Mouse (Mus musculus) heart, postnatal 25 days (tissue): Measurements from ENCODE around the gene B3gntl1. TPM values are rescaled to one million over a fixed set of nuclear protein-coding genes. Genes with fewer than 3 reads are reported as not detected.
"Not testable (repeated sequence)": the region's sequence is repeated elsewhere in the genome, so short reads cannot be mapped to it uniquely, and the experiment has no call there.

Source experiments
- DNase-seq: peaks from one replicate; pipeline ENCODE4 v3.0.0; 2022; ENCODE audit warnings: low spot score
- intact Hi-C: fragments of 180-260 bp; cut with DNase I; formaldehyde crosslinking; loops from one replicate; pipeline ENCODE4 v1.15.1; 2025
- total RNA-seq, 2 experiments: library from RNA; stranded (reverse); gene quantifications; 2 replicates each; pipeline ENCODE4 v1.2.3; 2021

The B3gntl1 gene
- total RNA-seq, 2 experiments from 2014 or later, result 3.6 to 4.6 TPM

GRCm38 (mm10) chr11:121686674-121687073 is 13.7 kb upstream of the B3gntl1 start:
- DNase-seq, result no peak
- intact Hi-C loops, result loop anchor here (2.0 kb wide), 1 partner anchor 14 kb away; the partner anchor contains the start of gene Metrnl

- DNase-seq, result no peak
- intact Hi-C loops, result loop anchor here (2.0 kb wide), 1 partner anchor 15 kb away; the partner anchor contains the start of gene Metrnl
These were observed 13.1 kb upstream of the B3gntl1 start for GRCm38 (mm10) chr11:121686091-121686490.

GRCm38 (mm10) chr11:121685491-121686001 is 12.6 kb upstream of the B3gntl1 start:
- no peak for DNase-seq
- intact Hi-C loops, result loop anchor here (2.0 kb wide), 1 partner anchor 15 kb away; the partner anchor contains the start of gene Metrnl

- intact Hi-C loops, result no loop called here
- DNase-seq, result no peak
These were observed 10.3 kb upstream of the B3gntl1 start for GRCm38 (mm10) chr11:121683243-121683642.

- intact Hi-C loops, result no loop called here
- no peak for DNase-seq
These were observed 7.8 kb upstream of the B3gntl1 start for GRCm38 (mm10) chr11:121680750-121681149.

GRCm38 (mm10) chr11:121679581-121679980 is 6.6 kb upstream of the B3gntl1 start:
- intact Hi-C loops, result no loop called here
- DNase-seq, result no peak

- intact Hi-C loops, result no loop called here
- no peak for DNase-seq
These were observed 3.9 kb upstream of the B3gntl1 start for GRCm38 (mm10) chr11:121676836-121677235.

GRCm38 (mm10) chr11:121673629-121674028 is 676 bp upstream of the B3gntl1 start:
- DNase-seq, result no peak
- intact Hi-C loops, result loop anchor here (2.0 kb wide), 1 partner anchor 29 kb away; no protein-coding TSS in a partner anchor

- no peak for DNase-seq
- intact Hi-C loops, result loop anchor here (2.0 kb wide), 1 partner anchor 30 kb away; no protein-coding TSS in a partner anchor
These were observed 502 bp downstream of the B3gntl1 start for GRCm38 (mm10) chr11:121672312-121672989.

- DNase-seq, result no peak
- intact Hi-C loops, result no loop called here
These were observed 2.0 kb downstream of the B3gntl1 start for GRCm38 (mm10) chr11:121670926-121671325.

- no peak for DNase-seq
- intact Hi-C loops, result loop anchor here (10.0 kb wide), 1 partner anchor 314 kb away; the partner anchor contains the start of gene Wdr45b
These were observed 4.2 kb downstream of the B3gntl1 start for GRCm38 (mm10) chr11:121668776-121669175.

- intact Hi-C loops, result loop anchor here (10.0 kb wide), 1 partner anchor 313 kb away; the partner anchor contains the start of gene Wdr45b
- DNase-seq, result no peak
These were observed 5.4 kb downstream of the B3gntl1 start for GRCm38 (mm10) chr11:121667541-121667940.

GRCm38 (mm10) chr11:121661116-121661515 is 11.8 kb downstream of the B3gntl1 start:
- no peak for DNase-seq
- intact Hi-C loops, result loop anchor here (10.0 kb wide), 1 partner anchor 306 kb away; the partner anchor contains the start of gene Wdr45b

- intact Hi-C loops, result loop anchor here (10.0 kb wide), 1 partner anchor 306 kb away; the partner anchor contains the start of gene Wdr45b
- not testable (repeated sequence) for DNase-seq
These were observed 12.3 kb downstream of the B3gntl1 start for GRCm38 (mm10) chr11:121660604-121661003.

GRCm38 (mm10) chr11:121658151-121658550 is 14.8 kb downstream of the B3gntl1 start:
- DNase-seq, result no peak
- intact Hi-C loops, result loop anchor here (5.0 kb wide), 1 partner anchor 44 kb away; the partner anchor contains the start of gene Metrnl

GRCm38 (mm10) chr11:121655807-121656511 is 17.0 kb downstream of the B3gntl1 start:
- intact Hi-C loops, result loop anchor here (5.0 kb wide), 1 partner anchor 46 kb away; the partner anchor contains the start of gene Metrnl

GRCm38 (mm10) chr11:121655166-121655806 is 17.7 kb downstream of the B3gntl1 start:
- no peak for DNase-seq
- intact Hi-C loops, result loop anchor here (5.0 kb wide), 1 partner anchor 47 kb away; the partner anchor contains the start of gene Metrnl

More at GRCm38 (mm10) chr11:121655807-121656511, 17.0 kb downstream of the B3gntl1 start:
- no peak for DNase-seq

GRCm38 (mm10) chr11:121654406-121654945 is 18.5 kb downstream of the B3gntl1 start:
- intact Hi-C loops, result no loop called here
- DNase-seq, result no peak

GRCm38 (mm10) chr11:121653631-121654030 is 19.3 kb downstream of the B3gntl1 start:
- intact Hi-C loops, result loop anchor here (2.0 kb wide), 1 partner anchor 155 kb away; no protein-coding TSS in a partner anchor
- no peak for DNase-seq
